ENCODE assay signal across 9 mouse cellular contexts in genomic region chr6:34153069-34154052, GRCm38 (mm10). TPM values are rescaled to one million over a fixed set of nuclear protein-coding genes. Genes with fewer than 3 reads are reported as not detected.
DNase-seq lines count a peak whose midpoint lies in the region; ATAC-seq and TF ChIP-seq lines count a peak whose summit lies in the region.
"Had no signal": no experiment of that assay in that cellular context is flagged by ENCODE, and none has a peak within 500 bp of the region (broad histone marks: within the 10 kb centered on the region; RNA-seq: fewer than 3 reads in every experiment).

No protein-coding gene starts in this region.

- WGBS in heart, embryonic 12.5 days: 69% methylated on average over 18 of the region's 18 CpGs
- 74% methylated on average over 18 of the region's 18 CpGs for WGBS in thymus, adult 2 months
- WGBS in kidney, embryonic 15.5 days: 38% methylated on average over 18 of the region's 18 CpGs
- WGBS in stomach, embryonic 16.5 days: 35% methylated on average over 18 of the region's 18 CpGs

- H3K4me3 ChIP-seq in heart, embryonic 12.5 days: no peak overlapping the region
- no peak overlapping the region for H3K4me3 ChIP-seq in thymus, adult 2 months (ENCODE audit: control insufficient read depth, insufficient read depth, low read length)
- no peak overlapping the region for H3K4me3 ChIP-seq in kidney, embryonic 15.5 days (replicated peaks)
- H3K4me3 ChIP-seq in stomach, embryonic 16.5 days (replicated peaks; ENCODE audit: low read length): no peak overlapping the region

- no peak for TF ChIP-seq POLR2A in thymus, adult 2 months (IDR thresholded peaks at IDR 0.05; ENCODE audit: control insufficient read depth, extremely low read depth, insufficient read depth, low read length, poor library complexity)

- ATAC-seq in heart, embryonic 12.5 days (ENCODE audit: insufficient number of reproducible peaks, low FRiP score): no peak
- peak; percentile 47 for ATAC-seq in kidney, embryonic 15.5 days (replicated peaks; ENCODE audit: low FRiP score)
- peak; percentile 41; the same call in 1 of the 2 replicates for ATAC-seq in stomach, embryonic 16.5 days (ENCODE audit: insufficient read depth, low FRiP score)

- peaks cover 33% of the 10 kb centered on the region for H3K4me1 ChIP-seq in heart, embryonic 12.5 days (replicated peaks)
- peaks cover 52% of the 10 kb centered on the region for H3K4me1 ChIP-seq in thymus, adult 2 months (replicated peaks; ENCODE audit: control insufficient read depth, insufficient read depth, low read length)
- peaks cover 51% of the 10 kb centered on the region for H3K4me1 ChIP-seq in kidney, embryonic 15.5 days
- peaks cover 45% of the 10 kb centered on the region for H3K4me1 ChIP-seq in stomach, embryonic 16.5 days (ENCODE audit: control insufficient read depth, insufficient read depth, low read length)

- DNase-seq in heart, adult 11 months: peak; percentile 56
- no peak for DNase-seq in thymus, adult 2 months
- DNase-seq in thymus, adult 18-20 months: no peak
- no peak for DNase-seq in cerebellum, adult 11-12 months
- no peak for DNase-seq in ovary, postnatal 10 days (ENCODE audit: low spot score)
- DNase-seq: liver had no signal

- no peak for TF ChIP-seq CTCF in thymus, adult 2 months (IDR thresholded peaks at IDR 0.05; ENCODE audit: borderline replicate concordance, control insufficient read depth, extremely low read depth, insufficient read depth, low read length, poor library complexity)

- H3K9ac ChIP-seq in heart, embryonic 12.5 days: no peak overlapping the region
- no peak overlapping the region for H3K9ac ChIP-seq in kidney, embryonic 15.5 days
- H3K9ac ChIP-seq in stomach, embryonic 16.5 days (ENCODE audit: low read length): no peak overlapping the region

- H3K9me3 ChIP-seq in heart, embryonic 12.5 days (replicated peaks): no peaks in the 10 kb centered on the region
- H3K9me3 ChIP-seq in kidney, embryonic 15.5 days (replicated peaks): no peaks in the 10 kb centered on the region
- H3K9me3 ChIP-seq in stomach, embryonic 16.5 days (replicated peaks; ENCODE audit: control insufficient read depth, low read length): no peaks in the 10 kb centered on the region

- H3K36me3 ChIP-seq in heart, embryonic 12.5 days: peaks cover 17% of the 10 kb centered on the region
- H3K36me3 ChIP-seq in thymus, adult 2 months (ENCODE audit: control insufficient read depth, insufficient read depth, low read length): peaks cover 13% of the 10 kb centered on the region
- peaks cover 15% of the 10 kb centered on the region for H3K36me3 ChIP-seq in kidney, embryonic 15.5 days
- peaks cover 13% of the 10 kb centered on the region; the same call in 1 of the 2 replicates for H3K36me3 ChIP-seq in stomach, embryonic 16.5 days (ENCODE audit: control insufficient read depth, insufficient read depth, low read length)

- no peak overlapping the region for H3K4me2 ChIP-seq in heart, embryonic 12.5 days
- H3K4me2 ChIP-seq in kidney, embryonic 15.5 days: no peak overlapping the region
- peak overlapping the region; percentile 2; the same call in 1 of the 2 replicates for H3K4me2 ChIP-seq in stomach, embryonic 16.5 days (ENCODE audit: low read depth, low read length)

- H3K27ac ChIP-seq in heart, embryonic 12.5 days (ENCODE audit: poor library complexity, severe bottlenecking): no peak overlapping the region
- H3K27ac ChIP-seq in thymus, adult 2 months (ENCODE audit: control insufficient read depth, insufficient read depth, low read length): peak overlapping the region; percentile 14; the same call in 1 of the 2 replicates
- H3K27ac ChIP-seq in kidney, embryonic 15.5 days: peak overlapping the region; percentile 66
- peak overlapping the region; percentile 82 for H3K27ac ChIP-seq in stomach, embryonic 16.5 days (ENCODE audit: low read length)

- H3K27me3 ChIP-seq in heart, embryonic 12.5 days (replicated peaks): no peaks in the 10 kb centered on the region
- H3K27me3 ChIP-seq in thymus, adult 2 months (ENCODE audit: control insufficient read depth, insufficient read depth, low read length): no peaks in the 10 kb centered on the region
- H3K27me3 ChIP-seq in kidney, embryonic 15.5 days: no peaks in the 10 kb centered on the region
- no peaks in the 10 kb centered on the region for H3K27me3 ChIP-seq in stomach, embryonic 16.5 days (ENCODE audit: control insufficient read depth, insufficient read depth, low read length)

RNA-seq across cellular contexts. Expression of gene Slc35b4, which starts 23.6 kb away (rescaled TPM):
- 42.8 and 49.3 TPM in 2 replicates for polyA plus RNA-seq in heart, embryonic 12.5 days (2016; fragmentation: Nextera tagmentation; extraction: Ambion mirVana)
- polyA plus RNA-seq in thymus, adult 2 months (2012; rRNA removed): 49.6 and 50.3 TPM in 2 replicates
- 63.8 and 64.4 TPM in 2 replicates for polyA plus RNA-seq in kidney, embryonic 15.5 days (2015; fragmentation: Nextera tagmentation; extraction: Ambion mirVana)
- 43.4 and 44.3 TPM in 2 replicates for polyA plus RNA-seq in stomach, embryonic 16.5 days (2015; fragmentation: Nextera tagmentation; extraction: Ambion mirVana)
